Mouse (Mus musculus) embryonic fibroblast, embryonic 13.5 days (primary cell): ENCODE results near the gene Olfr881. TPM values are rescaled to one million over a fixed set of nuclear protein-coding genes. Genes with fewer than 3 reads are reported as not detected.

Experiments
- H3K27ac ChIP-seq: 2 replicates; pipeline ENCODE4 v1.5.1; 2012; ENCODE audit warnings: low read length, control low read depth, inconsistent platforms; ENCODE audit not compliant: insufficient read depth
- H3K4me1 ChIP-seq: 2 replicates; pipeline ENCODE4 v1.6.1; 2011; ENCODE audit warnings: low read length; ENCODE audit not compliant: control insufficient read depth, insufficient read depth
- H3K4me3 ChIP-seq: 2 replicates; pipeline ENCODE4 v1.5.1; 2011; ENCODE audit warnings: mild to moderate bottlenecking, control low read depth, low read length; ENCODE audit not compliant: insufficient read depth
- CTCF ChIP-seq: IDR thresholded peaks from 2 replicates; pipeline ENCODE4 v1.5.1; 2011; ENCODE audit warnings: mild to moderate bottlenecking, control low read depth, low read length, moderate library complexity, borderline replicate concordance; ENCODE audit not compliant: insufficient read depth
- POLR2A ChIP-seq: IDR thresholded peaks from 2 replicates; pipeline ENCODE4 v1.6.1; 2011; ENCODE audit warnings: low read depth, mild to moderate bottlenecking, control low read depth, low read length, moderate library complexity
- polyA plus RNA-seq: library from polyadenylated mRNA; stranded (reverse); fragments of >200 nt; gene quantifications from 2 replicates; pipeline ENCODE4 v1.2.4, GENCODE M21; 2011; ENCODE audit warnings: low read depth; ENCODE audit not compliant: missing spikeins, insufficient read length

The Olfr881 gene
- polyA plus RNA-seq: not detected in 2 replicates

- TF ChIP-seq POLR2A (no peak), CTCF (no peak)
- Histone ChIP-seq H3K4me3 (no peak within 1 kb of the TSS), H3K27ac (no peak within 1 kb of the TSS), H3K4me1 (no peaks in the 10 kb centered on the region)
Observed at GRCm38 (mm10) chr9:37991525-37991924, at the start of gene Olfr881. Gene Olfr881, plus strand, starts transcription at chr9:37991825.

GRCm38 (mm10) chr9:37998581-37999204, 7.1 kb downstream of the Olfr881 start:
- no peak for TF ChIP-seq POLR2A
- no peak for TF ChIP-seq CTCF

GRCm38 (mm10) chr9:38000021-38000420, 8.4 kb downstream of the Olfr881 start:
- no peak for TF ChIP-seq POLR2A
- TF ChIP-seq CTCF: no peak
- no peaks in the 10 kb centered on the region for H3K4me1 ChIP-seq
- H3K27ac ChIP-seq: no peak overlapping the region
- H3K4me3 ChIP-seq: no peak overlapping the region

More at GRCm38 (mm10) chr9:37998581-37999204, 7.1 kb downstream of the Olfr881 start:
- Histone ChIP-seq H3K4me3 (no peak overlapping the region), H3K27ac (no peak overlapping the region), H3K4me1 (no peaks in the 10 kb centered on the region)

- no peak within 1 kb of the TSS for H3K27ac ChIP-seq
Observed at GRCm38 (mm10) chr9:38025508-38025907, 33.9 kb downstream of the Olfr881 start, which contains the start of gene Olfr883. Gene Olfr883, plus strand, starts transcription at chr9:38025808.

More at GRCm38 (mm10) chr9:38025508-38025907, 33.9 kb downstream of the Olfr881 start, which contains the start of gene Olfr883:
- Histone ChIP-seq H3K4me3 (no peak within 1 kb of the TSS), H3K4me1 (no peaks in the 10 kb centered on the region)
- TF ChIP-seq CTCF: no peak
- no peak for TF ChIP-seq POLR2A

Other genes starting within 250 kb of the Olfr881 start
- not detected in 2 replicates for gene Olfr874, start 246.7 kb upstream of the Olfr881 start, polyA plus RNA-seq
- gene Olfr875, start 220.0 kb upstream of the Olfr881 start, polyA plus RNA-seq: not detected in 2 replicates
- gene Olfr876, start 188.8 kb upstream of the Olfr881 start, polyA plus RNA-seq: not detected in 2 replicates
- not detected in 2 replicates for gene Olfr877, start 137.6 kb upstream of the Olfr881 start, polyA plus RNA-seq
- gene Olfr145, start 95.1 kb upstream of the Olfr881 start, polyA plus RNA-seq: not detected in 2 replicates
- gene Olfr878, start 74.0 kb upstream of the Olfr881 start, polyA plus RNA-seq: not detected in 2 replicates
- not detected in 2 replicates for gene Olfr883, start 34.0 kb downstream of the Olfr881 start, polyA plus RNA-seq
- not detected in 2 replicates for gene Olfr884, start 54.7 kb downstream of the Olfr881 start, polyA plus RNA-seq
- gene Olfr885, start 69.5 kb downstream of the Olfr881 start, polyA plus RNA-seq: not detected in 2 replicates
- gene Olfr887, start 92.2 kb downstream of the Olfr881 start, polyA plus RNA-seq: not detected in 2 replicates
- not detected in 2 replicates for gene Olfr888, start 116.3 kb downstream of the Olfr881 start, polyA plus RNA-seq
- 0.09 TPM in 1 of 2 replicates, not detected in the other for gene Olfr889, start 123.4 kb downstream of the Olfr881 start, polyA plus RNA-seq
- gene Olfr890, start 150.7 kb downstream of the Olfr881 start, polyA plus RNA-seq: not detected in 2 replicates
- gene Olfr891, start 189.0 kb downstream of the Olfr881 start, polyA plus RNA-seq: not detected in 2 replicates
- not detected in 2 replicates for gene Olfr893, start 216.5 kb downstream of the Olfr881 start, polyA plus RNA-seq
- not detected in 2 replicates for gene Olfr894, start 226.2 kb downstream of the Olfr881 start, polyA plus RNA-seq